Mouse (Mus musculus) mesoderm, embryonic 11.5 days (tissue): ENCODE data around the gene Gm14326.
"Not testable (repeated sequence)": the region's sequence is repeated elsewhere in the genome, so short reads cannot be mapped to it uniquely, and the experiment has no call there.

Experiments used
- DNase-seq: peaks from one replicate; pipeline ENCODE4 v3.0.0-alpha.2; 2012; ENCODE audit warnings: low read depth, low spot score

Gm14326 gene

DNA sequence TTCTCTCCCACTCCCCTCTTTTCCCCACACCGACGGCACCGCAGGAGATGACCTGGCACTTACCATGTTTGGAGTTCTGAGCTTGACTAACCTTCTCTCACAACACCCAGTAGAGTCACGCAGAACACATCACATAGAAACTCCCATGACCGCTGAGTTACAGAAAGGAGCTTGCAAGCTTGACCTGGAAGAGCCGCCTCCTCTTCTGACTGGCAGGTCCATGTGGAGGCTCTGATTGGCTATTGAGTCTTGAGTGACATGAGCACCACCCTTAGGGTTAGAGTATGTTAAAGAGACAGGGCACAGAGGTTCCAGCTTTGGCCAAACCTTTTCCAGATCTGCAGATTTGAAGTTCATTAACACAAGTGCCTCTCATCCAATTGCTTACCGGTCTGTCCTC is at the start of gene Gm14326:
Gene Gm14326 (minus strand): TSS at position 153 of the 400 bp plus-strand sequence.
- peak; percentile 8 for DNase-seq

- DNase-seq, result not testable (repeated sequence)
These were observed 17.7 kb upstream of the Gm14326 start for GRCm38 (mm10) chr2:177974814-177975213.

GRCm38 (mm10) chr2:177956734-177957133 is 363 bp downstream of the Gm14326 start:
- DNase-seq, result peak; percentile 0

DNA sequence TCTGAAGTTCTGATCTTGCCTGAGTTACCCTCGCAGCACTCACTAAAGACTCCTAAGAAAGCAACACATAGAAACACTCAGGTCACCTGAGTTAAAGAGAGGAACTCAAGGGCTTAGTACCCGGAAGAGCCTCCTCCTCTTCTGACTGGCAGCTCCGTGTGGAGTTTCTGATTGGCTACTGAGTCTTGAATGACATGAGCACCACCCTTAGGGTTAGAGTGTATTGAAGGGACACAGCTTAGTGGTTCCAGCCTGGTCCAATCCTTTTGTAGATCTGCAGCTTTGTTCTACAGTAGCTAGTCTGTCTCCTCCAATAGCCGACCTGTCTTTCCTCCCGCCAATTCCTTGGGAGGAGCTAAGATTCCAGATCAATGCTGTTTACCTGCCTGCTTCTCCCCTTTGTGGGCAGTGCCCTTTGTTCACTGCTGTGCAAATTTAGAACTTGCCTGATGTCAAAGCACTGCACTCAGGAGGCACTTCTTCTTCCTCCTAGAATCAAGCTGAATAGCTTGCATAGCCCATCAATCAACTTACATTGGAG is 31.5 kb downstream of the Gm14326 start, which contains the start of gene Zfp972:
Gene Zfp972 (minus strand): TSS at position 51 of the 541 bp plus-strand sequence.
- not testable (repeated sequence) for DNase-seq

GRCm38 (mm10) chr2:177903276-177903675 is 53.8 kb downstream of the Gm14326 start:
- DNase-seq, result not testable (repeated sequence)

- not testable (repeated sequence) for DNase-seq
These were observed 58.9 kb downstream of the Gm14326 start for GRCm38 (mm10) chr2:177898171-177898570.

DNA sequence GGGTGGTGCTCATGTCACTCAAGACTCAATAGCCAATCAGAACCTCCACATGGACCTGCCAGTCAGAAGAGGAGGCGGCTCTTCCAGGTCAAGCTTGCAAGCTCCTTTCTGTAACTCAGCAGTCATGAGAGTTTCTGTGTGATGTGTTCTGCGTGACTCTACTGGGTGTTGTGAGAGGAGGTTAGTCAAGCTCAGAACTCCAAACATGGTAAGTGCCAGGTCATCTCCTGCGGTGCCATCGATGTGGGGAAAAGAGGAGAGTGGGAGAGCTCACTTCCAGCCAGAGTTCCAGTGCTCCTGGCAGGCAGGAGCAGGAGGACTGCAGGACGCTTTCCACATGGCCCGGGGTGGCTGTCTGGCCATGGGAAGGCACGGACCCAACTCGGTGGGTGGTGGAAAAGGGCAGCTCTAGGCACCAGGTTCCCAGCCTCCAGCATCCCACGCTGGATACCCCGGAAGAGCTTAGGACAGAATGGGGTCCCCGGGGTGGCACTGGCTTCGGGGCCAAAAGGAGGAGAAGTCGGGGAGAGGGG is 60.0 kb downstream of the Gm14326 start, which contains the start of gene Gm14327:
Gene Gm14327 (plus strand): TSS at position 51 of the 533 bp plus-strand sequence.
- DNase-seq, result not testable (repeated sequence)

GRCm38 (mm10) chr2:177887743-177888142 is 69.4 kb downstream of the Gm14326 start:
- not testable (repeated sequence) for DNase-seq
